Mouse (Mus musculus) midbrain, embryonic 10.5 days (tissue): ENCODE results near the gene Ppp2r5a. TPM values are rescaled to one million over a fixed set of nuclear protein-coding genes. Genes with fewer than 3 reads are reported as not detected.
"Not testable (repeated sequence)": the region's sequence is repeated elsewhere in the genome, so short reads cannot be mapped to it uniquely, and the experiment has no call there.

ENCODE experiments used
- DNase-seq: peaks from one replicate; pipeline ENCODE4 v3.0.0-alpha.2; 2017; ENCODE audit warnings: low spot score
- H3K27ac ChIP-seq: fragments of 300-500 bp; sonication (generic); replicated peaks from 2 replicates; pipeline ENCODE4 v1.5.1; 2016; ENCODE audit warnings: mild to moderate bottlenecking
- H3K27me3 ChIP-seq: fragments of 300-500 bp; sonication (generic); 2 replicates; pipeline ENCODE4 v1.6.1; 2016; ENCODE audit warnings: low read depth, mild to moderate bottlenecking; ENCODE audit not compliant: poor library complexity, severe bottlenecking
- H3K36me3 ChIP-seq: fragments of 300-500 bp; sonication (generic); 2 replicates; pipeline ENCODE4 v1.6.1; 2016; ENCODE audit warnings: mild to moderate bottlenecking, moderate library complexity
- H3K4me1 ChIP-seq: fragments of 300-500 bp; sonication (generic); 2 replicates; pipeline ENCODE4 v1.6.1; 2016
- H3K4me3 ChIP-seq: fragments of 300-500 bp; sonication (generic); 2 replicates; pipeline ENCODE4 v1.5.1; 2016; ENCODE audit warnings: mild to moderate bottlenecking, moderate library complexity
- H3K9me3 ChIP-seq: fragments of 300-500 bp; sonication (generic); replicated peaks from 2 replicates; pipeline ENCODE4 v1.6.1; 2016; ENCODE audit warnings: mild to moderate bottlenecking
- WGBS: fragments of 180-500 bp; shearing (Covaris S2); methylation state at CpG from one replicate; pipeline ENCODE4 v1.1.7; 2016; 5-methylcytosine and 5-hydroxymethylcytosine counted together
- polyA plus RNA-seq: library from polyadenylated mRNA; unstranded; fragments of >200 nt; fragmentation: Nextera tagmentation; extraction: Ambion mirVana; gene quantifications from 2 replicates; pipeline ENCODE4 v1.2.1, GENCODE M21; 2016

Ppp2r5a gene
- polyA plus RNA-seq, 1 experiment from 2014 or later, result 11.8 TPM

DNA sequence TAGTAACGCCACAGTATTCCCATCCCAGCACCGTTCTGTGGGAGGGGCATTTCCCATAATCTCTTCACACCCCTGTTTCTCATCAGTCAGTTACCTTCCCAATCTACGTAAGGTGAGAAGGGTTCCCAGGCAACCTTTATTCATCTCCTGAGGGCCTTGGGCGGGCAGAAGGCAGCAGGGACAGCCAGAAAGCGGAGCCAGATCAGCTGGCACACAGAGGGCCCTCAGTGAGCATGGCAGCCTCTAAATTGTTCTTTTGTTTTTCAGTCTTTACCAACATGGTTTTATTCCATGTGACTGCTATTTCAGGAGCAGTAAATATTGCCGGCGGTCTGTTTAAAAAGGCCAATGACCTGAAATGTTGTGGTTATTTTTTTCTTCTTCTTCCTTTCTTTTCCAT is 27.0 kb upstream of the Ppp2r5a start:
- Histone ChIP-seq H3K9me3 (no peaks in the 10 kb centered on the region), H3K4me1 (peaks cover 8% of the 10 kb centered on the region), H3K27me3 (no peaks in the 10 kb centered on the region), H3K36me3 (no peaks in the 10 kb centered on the region), H3K27ac (no peak overlapping the region), H3K4me3 (no peak overlapping the region)
- no peak for DNase-seq
- WGBS, result 80% methylated on average over 7 of the region's 7 CpGs

DNA sequence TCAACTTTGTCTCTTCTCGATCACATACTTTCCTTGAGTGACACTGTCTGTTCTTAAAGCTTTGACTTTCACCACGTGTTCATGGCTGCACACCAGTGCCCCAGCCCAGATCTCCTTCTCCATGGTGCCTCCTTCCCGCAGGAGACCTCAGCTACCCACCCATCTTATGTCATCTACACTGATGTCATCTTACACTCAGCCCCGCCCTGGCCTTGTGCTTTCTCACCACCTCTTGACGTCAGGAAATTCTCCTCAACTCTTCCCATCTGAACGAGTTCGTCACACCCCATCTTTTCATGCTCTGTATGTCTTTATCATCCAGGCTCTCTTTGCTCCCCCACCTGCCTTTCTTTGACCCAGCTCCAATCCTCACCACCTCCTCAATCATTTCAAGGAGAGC is 22.8 kb upstream of the Ppp2r5a start:
- no peak for DNase-seq
- 0 out of 2 replicates have a peak, but pooled peaks cover 1% of the 10 kb centered on the region for H3K4me1 ChIP-seq
- H3K27ac ChIP-seq, result no peak overlapping the region
- WGBS, result 82% methylated on average over 7 of the region's 7 CpGs
- no peak overlapping the region for H3K4me3 ChIP-seq
- H3K27me3 ChIP-seq, result 0 out of 2 replicates have a peak, but pooled peaks cover 6% of the 10 kb centered on the region
- no peaks in the 10 kb centered on the region for H3K36me3 ChIP-seq
- no peaks in the 10 kb centered on the region for H3K9me3 ChIP-seq

DNA sequence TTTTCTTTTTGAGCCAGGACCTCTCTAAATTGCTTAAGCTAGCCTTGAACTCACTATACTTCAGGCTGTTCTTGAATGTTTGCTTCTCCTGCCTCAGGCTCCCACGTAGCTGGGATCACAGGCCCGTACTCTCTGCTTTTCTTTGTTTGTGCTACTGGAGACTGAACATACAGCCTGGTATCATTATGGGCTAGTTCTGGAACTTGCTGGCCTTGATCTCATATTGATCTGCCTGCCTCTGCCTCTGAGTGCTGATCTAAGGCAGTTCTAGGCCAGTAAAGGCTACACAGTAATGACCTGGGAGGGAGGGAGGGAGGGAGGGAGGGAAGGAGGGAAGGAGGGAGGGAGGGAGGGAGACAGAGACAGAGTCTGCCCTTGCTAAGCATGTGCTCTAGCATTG is 20.1 kb upstream of the Ppp2r5a start:
- H3K27ac ChIP-seq, result no peak overlapping the region
- WGBS, result 71% methylated on average over 2 of the region's 2 CpGs
- no peak overlapping the region for H3K4me3 ChIP-seq
- DNase-seq, result no peak
- no peaks in the 10 kb centered on the region for H3K36me3 ChIP-seq
- H3K9me3 ChIP-seq, result no peaks in the 10 kb centered on the region
- H3K27me3 ChIP-seq, result 0 out of 2 replicates have a peak, but pooled peaks cover 6% of the 10 kb centered on the region
- peaks cover 22% of the 10 kb centered on the region for H3K4me1 ChIP-seq

DNA sequence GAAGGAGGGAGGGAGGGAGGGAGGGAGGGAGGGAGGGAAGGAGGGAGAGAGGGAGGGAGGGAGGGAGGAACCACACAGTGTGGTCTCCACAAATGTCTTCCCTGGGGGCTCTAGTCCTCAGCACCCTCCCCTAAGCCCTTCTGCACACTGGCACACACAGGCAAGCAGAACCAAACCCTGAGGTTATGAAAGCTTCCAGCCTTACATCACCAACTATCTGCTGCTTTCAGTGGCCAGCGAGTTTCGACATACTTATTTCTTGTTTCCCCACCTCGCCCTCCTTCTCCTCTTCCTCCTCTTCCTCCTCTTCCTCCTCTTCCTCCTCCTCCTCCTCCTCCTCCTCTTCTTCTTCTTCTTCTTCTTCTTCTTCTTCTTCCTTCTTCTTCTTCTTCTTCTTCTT is 19.6 kb upstream of the Ppp2r5a start:
- WGBS, result 68% methylated on average over 3 of the region's 3 CpGs
- H3K27me3 ChIP-seq, H3K4me3 ChIP-seq, H3K27ac ChIP-seq, DNase-seq, H3K9me3 ChIP-seq, H3K36me3 ChIP-seq: not testable (repeated sequence)
- peaks cover 22% of the 10 kb centered on the region for H3K4me1 ChIP-seq

DNA sequence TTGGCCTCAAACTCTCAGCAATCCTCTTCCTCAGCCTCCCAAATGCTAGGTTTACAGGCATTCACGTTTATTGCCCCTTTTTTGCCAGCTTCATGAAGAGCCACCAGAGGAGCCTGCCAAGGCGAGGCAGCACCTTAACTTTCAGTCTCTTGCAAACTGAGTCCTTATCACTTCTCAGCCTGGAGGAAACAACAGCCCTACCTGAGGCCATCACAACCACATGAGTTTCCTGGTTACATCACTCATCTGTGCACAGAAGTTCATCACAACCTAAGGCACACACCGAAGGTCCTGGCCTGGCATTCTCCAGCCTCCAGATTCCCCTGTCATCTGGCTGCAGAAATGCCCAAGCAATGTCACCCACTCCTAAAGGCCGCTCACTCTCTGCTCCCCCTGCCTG is 19.1 kb upstream of the Ppp2r5a start:
- H3K4me3 ChIP-seq, result no peak overlapping the region
- H3K36me3 ChIP-seq, result no peaks in the 10 kb centered on the region
- 68% methylated on average over 4 of the region's 4 CpGs for WGBS
- no peak overlapping the region for H3K27ac ChIP-seq
- H3K27me3 ChIP-seq, result 0 out of 2 replicates have a peak, but pooled peaks cover 6% of the 10 kb centered on the region
- peaks cover 22% of the 10 kb centered on the region for H3K4me1 ChIP-seq
- H3K9me3 ChIP-seq, result no peaks in the 10 kb centered on the region
- no peak for DNase-seq

DNA sequence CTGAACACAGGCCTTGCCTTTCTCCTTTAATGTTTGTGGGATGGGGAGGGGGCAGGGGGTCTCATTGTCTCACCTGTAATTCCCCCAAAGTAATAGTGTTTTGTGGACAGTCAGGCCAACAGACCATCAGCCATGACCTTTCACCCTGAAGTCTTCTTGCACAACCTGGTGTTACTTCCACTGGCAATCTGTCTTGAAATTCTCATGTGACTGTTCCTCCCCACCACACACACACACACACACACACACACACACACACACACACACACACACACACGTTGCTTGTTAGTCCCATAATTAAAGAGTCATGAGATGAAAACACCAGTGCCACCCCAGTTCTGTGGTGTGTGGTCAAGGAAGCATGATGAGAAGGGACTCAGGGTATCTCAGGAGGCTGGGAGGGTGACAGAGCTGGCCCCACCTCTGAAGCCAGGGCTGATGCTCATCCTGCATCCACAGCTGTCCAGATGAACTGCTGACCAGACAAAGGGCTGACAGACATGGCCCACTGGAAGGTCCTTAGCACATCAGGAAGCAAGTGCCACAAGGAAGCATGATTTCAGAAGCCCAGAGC is 18.4 kb upstream of the Ppp2r5a start:
- WGBS, result 71% methylated on average over 1 of the region's 1 CpGs
- no peaks in the 10 kb centered on the region for H3K9me3 ChIP-seq
- no peak for DNase-seq
- no peak overlapping the region for H3K27ac ChIP-seq
- peaks cover 23% of the 10 kb centered on the region for H3K4me1 ChIP-seq
- 0 out of 2 replicates have a peak, but pooled peaks cover 6% of the 10 kb centered on the region for H3K27me3 ChIP-seq
- no peaks in the 10 kb centered on the region for H3K36me3 ChIP-seq
- H3K4me3 ChIP-seq, result no peak overlapping the region

DNA sequence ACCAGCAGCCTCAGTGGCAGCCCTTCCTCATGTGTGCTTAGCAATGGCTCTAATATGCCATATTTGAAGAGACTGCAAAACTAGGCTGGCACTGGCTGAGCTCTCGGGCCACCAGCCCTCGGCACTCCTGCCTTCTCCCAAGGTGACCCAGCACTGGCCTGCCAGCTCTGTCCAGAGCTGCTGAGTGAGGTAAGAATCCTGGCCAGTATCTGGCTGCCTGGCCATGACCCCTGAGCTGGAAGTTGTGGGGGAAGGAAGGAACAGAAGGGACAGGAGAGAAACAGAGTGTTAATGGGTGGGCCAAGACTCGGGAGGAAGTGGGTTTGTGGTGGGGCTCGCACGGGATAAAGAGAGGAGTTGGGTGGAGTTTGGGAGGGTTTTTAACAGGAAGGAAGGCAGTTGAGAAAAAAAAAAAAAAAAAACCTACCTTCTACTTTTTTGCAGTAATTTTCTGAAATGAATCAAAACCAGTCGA is 17.9 kb upstream of the Ppp2r5a start:
- Histone ChIP-seq H3K9me3 (no peaks in the 10 kb centered on the region), H3K27ac (no peak overlapping the region), H3K4me3 (no peak overlapping the region), H3K4me1 (peaks cover 25% of the 10 kb centered on the region), H3K27me3 (0 out of 2 replicates have a peak, but pooled peaks cover 6% of the 10 kb centered on the region), H3K36me3 (no peaks in the 10 kb centered on the region)
- WGBS, result 60% methylated on average over 6 of the region's 6 CpGs
- DNase-seq, result no peak

DNA sequence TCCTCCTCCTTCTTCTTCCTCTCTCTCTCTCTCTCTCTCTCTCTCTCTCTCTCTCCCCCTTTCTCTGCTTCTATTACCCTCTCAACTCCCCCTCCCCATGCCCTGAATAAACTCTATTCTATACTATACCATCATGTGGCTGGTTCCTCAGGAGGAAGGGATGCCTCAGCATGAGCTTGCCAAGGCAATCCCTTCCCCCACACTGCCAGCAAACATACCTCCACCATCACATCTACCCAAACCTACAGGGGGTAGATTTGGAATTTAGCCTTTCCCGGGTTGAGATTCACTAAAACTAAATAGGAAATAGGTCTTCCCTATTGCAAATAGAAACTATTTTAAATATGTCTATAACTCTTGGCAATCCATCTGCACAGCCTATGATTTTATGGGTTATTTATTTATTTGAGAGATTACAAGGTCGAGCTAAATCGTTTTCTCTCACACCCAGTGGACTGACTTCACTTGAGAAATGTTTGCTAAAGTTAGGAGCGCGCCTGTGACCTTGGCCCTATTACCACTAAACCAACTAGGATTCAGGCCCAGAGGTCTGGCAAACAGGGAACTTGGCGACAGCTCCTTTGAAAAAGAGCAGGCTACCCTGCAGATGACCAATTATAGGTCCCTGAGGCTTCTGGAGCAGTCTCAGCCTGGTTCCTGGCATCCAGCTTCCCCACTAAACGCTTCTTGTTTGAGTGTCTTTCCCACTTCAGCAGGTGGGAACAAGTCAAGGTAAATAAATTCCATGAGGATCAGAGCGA is 17.1 kb upstream of the Ppp2r5a start:
- WGBS, result 47% methylated on average over 8 of the region's 8 CpGs
- no peak for DNase-seq
- no peaks in the 10 kb centered on the region for H3K9me3 ChIP-seq
- no peak overlapping the region for H3K27ac ChIP-seq
- no peak overlapping the region for H3K4me3 ChIP-seq
- H3K4me1 ChIP-seq, result peaks cover 25% of the 10 kb centered on the region
- H3K36me3 ChIP-seq, result no peaks in the 10 kb centered on the region
- H3K27me3 ChIP-seq, result 0 out of 2 replicates have a peak, but pooled peaks cover 6% of the 10 kb centered on the region

DNA sequence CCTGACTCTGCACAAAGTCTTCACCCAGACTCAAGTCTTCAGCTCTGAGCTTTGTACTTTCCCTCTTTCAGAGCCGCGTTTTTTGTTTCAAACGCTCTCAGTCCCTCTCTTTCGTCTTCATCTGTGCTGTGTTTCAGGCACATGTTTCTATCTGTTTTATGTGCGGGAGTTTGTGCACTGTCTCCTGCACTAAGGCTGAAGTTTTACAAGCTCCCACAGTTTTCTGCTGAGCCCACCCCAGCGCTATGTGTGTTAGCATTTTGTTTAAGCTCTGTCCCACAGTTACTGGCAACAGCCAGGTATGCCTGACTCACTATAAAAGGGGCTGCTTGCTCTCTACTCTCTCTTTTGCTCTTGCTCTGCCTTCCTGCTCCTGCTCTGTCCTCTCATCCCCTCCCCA is 16.3 kb upstream of the Ppp2r5a start:
- H3K27ac ChIP-seq, result no peak overlapping the region
- no peaks in the 10 kb centered on the region for H3K9me3 ChIP-seq
- H3K4me3 ChIP-seq, result no peak overlapping the region
- no peak for DNase-seq
- no peaks in the 10 kb centered on the region for H3K36me3 ChIP-seq
- H3K4me1 ChIP-seq, result peaks cover 25% of the 10 kb centered on the region
- H3K27me3 ChIP-seq, result 0 out of 2 replicates have a peak, but pooled peaks cover 6% of the 10 kb centered on the region
- 57% methylated on average over 6 of the region's 6 CpGs for WGBS

DNA sequence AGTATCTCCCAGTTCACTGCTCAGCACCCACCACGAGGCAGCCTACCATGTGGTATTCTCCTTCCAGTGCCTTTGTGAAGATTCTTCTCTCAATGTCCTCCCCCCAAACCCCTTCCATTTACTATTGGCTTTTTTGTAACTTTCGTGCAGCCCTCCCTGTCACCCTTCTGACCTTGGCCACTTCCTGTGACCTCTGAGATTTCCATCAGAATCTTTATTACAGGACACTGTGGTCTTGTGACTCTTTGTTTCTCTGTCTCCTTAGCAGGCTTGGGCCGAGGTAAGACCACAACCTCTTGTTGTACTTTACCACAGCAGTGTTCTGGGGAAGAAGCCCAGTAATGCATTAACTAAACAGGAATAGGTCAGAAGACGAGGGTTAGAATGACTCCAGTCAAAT is 15.9 kb upstream of the Ppp2r5a start:
- 0 out of 2 replicates have a peak, but pooled peaks cover 6% of the 10 kb centered on the region for H3K27me3 ChIP-seq
- H3K9me3 ChIP-seq, result no peaks in the 10 kb centered on the region
- H3K4me1 ChIP-seq, result peaks cover 25% of the 10 kb centered on the region
- 73% methylated on average over 4 of the region's 4 CpGs for WGBS
- no peak overlapping the region for H3K27ac ChIP-seq
- no peak overlapping the region for H3K4me3 ChIP-seq
- H3K36me3 ChIP-seq, result no peaks in the 10 kb centered on the region
- no peak for DNase-seq

DNA sequence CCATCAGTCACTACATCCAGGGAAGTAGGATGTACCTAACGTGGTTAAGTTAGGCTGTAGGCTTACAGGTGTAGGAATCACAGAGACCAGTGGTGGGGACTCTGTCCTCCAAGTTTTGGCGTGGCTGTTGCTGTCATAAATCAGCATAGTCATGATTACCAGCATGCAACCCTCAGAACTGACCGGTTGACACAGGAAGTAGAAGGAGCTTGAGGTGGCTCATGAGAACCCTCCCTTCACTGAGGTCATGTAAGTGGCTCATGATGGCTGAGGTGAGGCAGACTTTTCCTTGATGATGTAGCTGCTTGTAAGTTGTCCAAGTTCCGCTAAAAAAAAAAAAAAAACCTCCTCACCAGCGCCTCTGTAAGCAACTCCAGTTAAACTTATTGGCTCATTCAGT is 14.0 kb upstream of the Ppp2r5a start:
- WGBS, result 86% methylated on average over 5 of the region's 5 CpGs
- H3K4me3 ChIP-seq, result no peak overlapping the region
- 0 out of 2 replicates have a peak, but pooled peaks cover under 1% of the 10 kb centered on the region for H3K27me3 ChIP-seq
- H3K36me3 ChIP-seq, result no peaks in the 10 kb centered on the region
- no peak for DNase-seq
- H3K27ac ChIP-seq, result no peak overlapping the region
- no peaks in the 10 kb centered on the region for H3K9me3 ChIP-seq
- peaks cover 25% of the 10 kb centered on the region for H3K4me1 ChIP-seq

DNA sequence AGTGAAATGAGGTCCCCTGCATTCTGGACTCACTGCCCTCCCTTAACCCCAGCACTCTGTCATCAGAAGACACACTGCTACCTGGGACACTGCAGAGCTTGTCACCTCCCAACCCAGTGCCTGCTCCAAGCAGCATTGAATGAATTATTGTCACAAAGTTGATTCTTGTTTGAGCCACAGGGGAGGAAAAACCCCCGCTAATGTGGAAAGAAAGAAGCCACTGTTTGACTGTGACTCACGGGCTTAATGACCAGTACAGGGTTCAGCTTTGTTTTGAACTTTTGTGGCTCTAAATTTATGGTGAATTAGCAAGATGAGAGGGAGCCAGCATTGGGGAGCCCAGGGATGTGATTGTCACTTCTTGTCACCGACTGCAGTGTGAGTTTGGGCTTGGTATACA is 13.5 kb upstream of the Ppp2r5a start:
- peaks cover 25% of the 10 kb centered on the region for H3K4me1 ChIP-seq
- no peak overlapping the region for H3K27ac ChIP-seq
- no peaks in the 10 kb centered on the region for H3K36me3 ChIP-seq
- DNase-seq, result no peak
- no peaks in the 10 kb centered on the region for H3K9me3 ChIP-seq
- 50% methylated on average over 3 of the region's 3 CpGs for WGBS
- H3K27me3 ChIP-seq, result no peaks in the 10 kb centered on the region
- H3K4me3 ChIP-seq, result no peak overlapping the region

DNA sequence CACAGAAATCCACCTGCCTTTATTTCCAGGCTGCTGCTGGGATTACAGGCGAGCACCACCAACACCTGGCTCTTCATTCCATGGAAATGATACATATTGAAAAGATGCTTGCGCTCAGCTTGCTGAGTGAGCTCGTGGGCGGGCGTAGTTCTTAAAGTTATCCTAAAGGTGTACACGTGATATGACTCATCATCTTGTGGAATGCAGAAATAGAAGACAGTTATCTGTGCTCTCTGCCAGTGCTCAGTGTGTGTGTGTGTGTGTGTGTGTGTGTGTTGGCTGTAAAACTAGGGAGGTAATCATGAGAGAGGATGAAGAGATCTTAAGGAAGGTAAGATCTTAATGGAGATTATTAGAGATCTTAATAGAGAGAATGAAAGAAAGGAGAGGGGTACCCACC is 11.4 kb upstream of the Ppp2r5a start:
- 89% methylated on average over 6 of the region's 6 CpGs for WGBS
- Histone ChIP-seq H3K4me1 (peaks cover 14% of the 10 kb centered on the region), H3K36me3 (no peaks in the 10 kb centered on the region), H3K27me3 (peaks cover 10% of the 10 kb centered on the region; the same call in 1 of the 2 replicates), H3K9me3 (no peaks in the 10 kb centered on the region), H3K4me3 (no peak overlapping the region), H3K27ac (no peak overlapping the region)
- DNase-seq, result no peak
